Mouse (Mus musculus) CH12.LX (cell line): ENCODE results near the gene Gkn2. TPM values are rescaled to one million over a fixed set of nuclear protein-coding genes. Genes with fewer than 3 reads are reported as not detected.

Experiments
- DNase-seq: peaks from one replicate; pipeline ENCODE4 v3.0.0-alpha.2; 2013; ENCODE audit errors: extremely low read depth
- H3K27ac ChIP-seq: 2 replicates; pipeline ENCODE4 v1.5.1; 2012; ENCODE audit warnings: low read depth, mild to moderate bottlenecking, control low read depth, moderate library complexity; ENCODE audit not compliant: insufficient read depth
- H3K27me3 ChIP-seq: replicated peaks from 2 replicates; pipeline ENCODE3; 2012; ENCODE audit warnings: inconsistent platforms
- H3K36me3 ChIP-seq, 2 experiments: replicated peaks in 1 of 2; 2 replicates each; pipeline versions ENCODE3 to v1.6.1; 2012; ENCODE audit warnings: inconsistent platforms in 1 of 2, low read length in 1 of 2, mild to moderate bottlenecking in 1 of 2, mixed read lengths in 1 of 2, moderate library complexity in 1 of 2; ENCODE audit not compliant: control insufficient read depth in 1 of 2, insufficient read depth in 1 of 2
- H3K4me1 ChIP-seq, 2 experiments: 2 replicates each; pipeline ENCODE4 v1.6.1; 2012; ENCODE audit warnings: inconsistent platforms in 1 of 2, moderate library complexity in 1 of 2; ENCODE audit not compliant: insufficient read depth in 2 of 2, control insufficient read depth in 1 of 2
- H3K4me2 ChIP-seq: 2 replicates; pipeline ENCODE4 v1.6.1; 2012; ENCODE audit warnings: low read depth, mild to moderate bottlenecking, control low read depth; ENCODE audit not compliant: poor library complexity, insufficient read depth, severe bottlenecking
- H3K4me3 ChIP-seq, 3 experiments: fragments of 150-350 bp in 1 of 3; sonication (generic) in 1 of 3; replicated peaks in 1 of 3; 2 replicates each; pipeline versions ENCODE3 to v1.5.1; 2011 to 2012; ENCODE audit warnings: low read depth in 2 of 3, low read length in 2 of 3, mild to moderate bottlenecking in 2 of 3, moderate library complexity in 2 of 3, control low read depth in 1 of 3, improper control_type of control experiment in 1 of 3, inconsistent platforms in 1 of 3, mixed read lengths in 1 of 3; ENCODE audit not compliant: poor library complexity in 1 of 3
- H3K79me2 ChIP-seq: replicated peaks from 2 replicates; pipeline ENCODE4 v1.6.1; 2012; ENCODE audit warnings: mild to moderate bottlenecking, moderate library complexity; ENCODE audit not compliant: control insufficient read depth, poor library complexity, insufficient read depth, severe bottlenecking; ENCODE audit errors: extremely low read depth
- H3K9ac ChIP-seq: 2 replicates; pipeline ENCODE4 v1.6.1; 2012; ENCODE audit warnings: low read depth, mild to moderate bottlenecking, control low read depth, moderate library complexity; ENCODE audit not compliant: insufficient read depth
- H3K9me3 ChIP-seq: replicated peaks from 2 replicates; pipeline ENCODE3; 2012; ENCODE audit warnings: low read length, inconsistent platforms, mixed read lengths
- BHLHE40 ChIP-seq: IDR thresholded peaks from 2 replicates; pipeline ENCODE4 v1.6.1; 2011; ENCODE audit warnings: mild to moderate bottlenecking, low read depth, low read length, improper control_type of control experiment
- CHD1 ChIP-seq: IDR thresholded peaks from 2 replicates; pipeline ENCODE4 v1.6.1; 2012; ENCODE audit warnings: low read depth, low read length, improper control_type of control experiment, inconsistent platforms
- CHD2 ChIP-seq: IDR thresholded peaks from 2 replicates; pipeline ENCODE4 v1.6.1; 2011; ENCODE audit warnings: low read length, improper control_type of control experiment
- CTCF ChIP-seq, 2 experiments: IDR thresholded peaks in 1 of 2; conservative IDR thresholded peaks in 1 of 2; 2 replicates each; pipeline ENCODE4 v1.5.1; 2011 to 2012; ENCODE audit warnings: low read depth in 2 of 2, low read length in 2 of 2, improper control_type of control experiment in 1 of 2, inconsistent platforms in 1 of 2, mild to moderate bottlenecking in 1 of 2, moderate library complexity in 1 of 2
- E2F4 ChIP-seq: IDR thresholded peaks from 2 replicates; pipeline ENCODE4 v1.6.1; 2011; ENCODE audit warnings: low read depth, low read length, improper control_type of control experiment; ENCODE audit not compliant: insufficient replicate concordance
- ELF1 ChIP-seq: IDR thresholded peaks from 2 replicates; pipeline ENCODE4 v1.6.1; 2014; ENCODE audit warnings: low read depth, mild to moderate bottlenecking, inconsistent platforms, low read length, improper control_type of control experiment
- EP300 ChIP-seq: IDR thresholded peaks from 2 replicates; pipeline ENCODE4 v1.6.1; 2011; ENCODE audit warnings: low read length, improper control_type of control experiment
- ETS1 ChIP-seq: conservative IDR thresholded peaks from 2 replicates; pipeline ENCODE4 v1.6.1; 2012; ENCODE audit warnings: low read depth, mild to moderate bottlenecking, inconsistent platforms, low read length, improper control_type of control experiment, moderate library complexity
- GABPA ChIP-seq: IDR thresholded peaks from 2 replicates; pipeline ENCODE4 v1.6.1; 2012; ENCODE audit warnings: low read depth, low read length, improper control_type of control experiment, inconsistent platforms; ENCODE audit not compliant: insufficient replicate concordance
- HCFC1 ChIP-seq: IDR thresholded peaks from 2 replicates; pipeline ENCODE4 v1.6.1; 2012; ENCODE audit warnings: low read depth, mild to moderate bottlenecking, inconsistent platforms, low read length, improper control_type of control experiment
- IRF4 ChIP-seq: IDR thresholded peaks from 2 replicates; pipeline ENCODE4 v1.6.1; 2014; ENCODE audit warnings: low read depth, mild to moderate bottlenecking, inconsistent platforms, low read length, improper control_type of control experiment
- JUN ChIP-seq: IDR thresholded peaks from 2 replicates; pipeline ENCODE4 v1.6.1; 2011; ENCODE audit warnings: low read depth, mild to moderate bottlenecking, low read length, improper control_type of control experiment, moderate library complexity; ENCODE audit not compliant: insufficient read depth
- JUND ChIP-seq: conservative IDR thresholded peaks from 2 replicates; pipeline ENCODE4 v1.6.1; 2011; ENCODE audit warnings: low read depth, low read length, improper control_type of control experiment
- KAT2A ChIP-seq: IDR thresholded peaks from 2 replicates; pipeline ENCODE4 v1.6.1; 2012; ENCODE audit warnings: low read length, improper control_type of control experiment, inconsistent platforms; ENCODE audit not compliant: insufficient replicate concordance
- MAFK ChIP-seq: IDR thresholded peaks from 2 replicates; pipeline ENCODE4 v1.6.1; 2011; ENCODE audit warnings: low read length, improper control_type of control experiment; ENCODE audit not compliant: insufficient replicate concordance
- MAX ChIP-seq: IDR thresholded peaks from 2 replicates; pipeline ENCODE4 v1.6.1; 2011; ENCODE audit warnings: low read length, improper control_type of control experiment
- MAZ ChIP-seq: IDR thresholded peaks from 2 replicates; pipeline ENCODE4 v1.6.1; 2012; ENCODE audit warnings: low read depth, mild to moderate bottlenecking, inconsistent platforms, low read length, improper control_type of control experiment, moderate library complexity
- MEF2A ChIP-seq: IDR thresholded peaks from 2 replicates; pipeline ENCODE4 v1.6.1; 2014; ENCODE audit warnings: low read depth, mild to moderate bottlenecking, inconsistent platforms, low read length, improper control_type of control experiment, borderline replicate concordance
- MXI1 ChIP-seq: IDR thresholded peaks from 2 replicates; pipeline ENCODE4 v1.6.1; 2011; ENCODE audit warnings: mild to moderate bottlenecking, low read depth, low read length, improper control_type of control experiment
- MYC ChIP-seq: IDR thresholded peaks from 2 replicates; pipeline ENCODE4 v1.6.1; 2011; ENCODE audit warnings: low read depth, mild to moderate bottlenecking, improper control_type of control experiment, low read length
- NELFE ChIP-seq: IDR thresholded peaks from 2 replicates; pipeline ENCODE4 v1.6.1; 2011; ENCODE audit warnings: low read depth, low read length, improper control_type of control experiment
- NRF1 ChIP-seq: IDR thresholded peaks from 2 replicates; pipeline ENCODE4 v1.6.1; 2014; ENCODE audit warnings: low read depth, mild to moderate bottlenecking, inconsistent platforms, low read length, improper control_type of control experiment, moderate library complexity
- PAX5 ChIP-seq: IDR thresholded peaks from 2 replicates; pipeline ENCODE4 v1.6.1; 2012; ENCODE audit warnings: low read length, inconsistent platforms, mixed read lengths
- POLR2A ChIP-seq: IDR thresholded peaks from 2 replicates; pipeline ENCODE4 v1.6.1; 2011; ENCODE audit warnings: low read depth, mild to moderate bottlenecking, improper control_type of control experiment, low read length
- POLR2AphosphoS2 ChIP-seq: IDR thresholded peaks from 2 replicates; pipeline ENCODE4 v1.6.1; 2011; ENCODE audit warnings: low read depth, low read length, improper control_type of control experiment
- RAD21 ChIP-seq: IDR thresholded peaks from 2 replicates; pipeline ENCODE4 v1.6.1; 2011; ENCODE audit warnings: low read depth, mild to moderate bottlenecking, low read length, improper control_type of control experiment, moderate library complexity
- RCOR1 ChIP-seq: conservative IDR thresholded peaks from 2 replicates; pipeline ENCODE4 v1.6.1; 2012; ENCODE audit warnings: low read depth, mild to moderate bottlenecking, inconsistent platforms, low read length, improper control_type of control experiment
- SIN3A ChIP-seq: IDR thresholded peaks from 2 replicates; pipeline ENCODE4 v1.6.1; 2012; ENCODE audit warnings: low read length, improper control_type of control experiment, inconsistent platforms
- SMC3 ChIP-seq: IDR thresholded peaks from 2 replicates; pipeline ENCODE4 v1.6.1; 2011; ENCODE audit warnings: low read depth, low read length, improper control_type of control experiment
- TBP ChIP-seq: conservative IDR thresholded peaks from 2 replicates; pipeline ENCODE4 v1.6.1; 2011; ENCODE audit warnings: low read depth, low read length, improper control_type of control experiment
- TCF12 ChIP-seq: IDR thresholded peaks from 2 replicates; pipeline ENCODE4 v1.6.1; 2014; ENCODE audit warnings: low read depth, mild to moderate bottlenecking, inconsistent platforms, low read length, improper control_type of control experiment
- UBTF ChIP-seq: IDR thresholded peaks from 2 replicates; pipeline ENCODE4 v1.6.1; 2012; ENCODE audit warnings: low read depth, mild to moderate bottlenecking, inconsistent platforms, low read length, improper control_type of control experiment, moderate library complexity
- USF1 ChIP-seq: IDR thresholded peaks from 2 replicates; pipeline ENCODE4 v1.6.1; 2014; ENCODE audit warnings: low read depth, mild to moderate bottlenecking, inconsistent platforms, low read length, improper control_type of control experiment
- USF2 ChIP-seq: conservative IDR thresholded peaks from 2 replicates; pipeline ENCODE4 v1.6.1; 2011; ENCODE audit warnings: low read depth, low read length, improper control_type of control experiment
- ZC3H11A ChIP-seq: IDR thresholded peaks from 2 replicates; pipeline ENCODE4 v1.6.1; 2012; ENCODE audit warnings: low read depth, mild to moderate bottlenecking, inconsistent platforms, low read length, improper control_type of control experiment
- ZKSCAN1 ChIP-seq: IDR thresholded peaks from 2 replicates; pipeline ENCODE4 v1.6.1; 2012; ENCODE audit warnings: low read depth, inconsistent platforms, low read length, improper control_type of control experiment, borderline replicate concordance
- ZMIZ1 ChIP-seq: IDR thresholded peaks from 2 replicates; pipeline ENCODE4 v1.6.1; 2012; ENCODE audit warnings: low read depth, mild to moderate bottlenecking, inconsistent platforms, low read length, improper control_type of control experiment
- ZNF384 ChIP-seq: IDR thresholded peaks from 2 replicates; pipeline ENCODE4 v1.6.1; 2012; ENCODE audit warnings: low read depth, low read length, improper control_type of control experiment, inconsistent platforms
- dilution Hi-C: fragments of 300-500 bp; cut with MboI; formaldehyde crosslinking; loops from 2 replicates; pipeline ENCODE4 v1.14.3; 2020; ENCODE audit warnings: low sequenced_read_pairs; ENCODE audit not compliant: extremely low pct_unique_long_range_greater_than_20kb, extremely low pct_ligation_motif_present
- in situ Hi-C: fragments of 300-500 bp; cut with MboI; formaldehyde crosslinking; loops from 3 replicates; pipeline ENCODE4 v1.14.3; 2019; ENCODE audit warnings: low sequenced_read_pairs, low pct_ligation_motif_present, low pct_unique_long_range_greater_than_20kb, mixed read lengths
- polyA plus RNA-seq: library from polyadenylated mRNA; unstranded; fragments of >175 nt; gene quantifications from 2 replicates; pipeline ENCODE4 v1.2.1, GENCODE M21; 2012; ENCODE audit warnings: low read depth; ENCODE audit not compliant: insufficient read length
- total RNA-seq, 2 experiments: library from RNA; depleted of rRNA; stranded (reverse); fragments of 300-350 nt in 1 of 2; fragments of >200 nt in 1 of 2; gene quantifications; 2 replicates each; pipeline ENCODE4 v1.2.3; 2012 to 2014

The Gkn2 gene
- total and polyA plus RNA-seq, 3 experiments = not detected

- in situ Hi-C loops = loop anchor here (5.0 kb wide), 2 partner anchors 53 to 273 kb away; partner anchors contain the start of gene Aplf
- Histone ChIP-seq H3K9me3 (peaks cover 2% of the 10 kb centered on the region), H3K27me3 (no peaks in the 10 kb centered on the region), H3K4me1 (peaks cover 19 to 52% of the 10 kb centered on the region in 2 experiments), H3K4me2 (peak overlapping the region; percentile 55), H3K36me3 (no peaks in the 10 kb centered on the region), H3K27ac (no peak overlapping the region; the same call in 1 of the 2 replicates), H3K79me2 (no peaks in the 10 kb centered on the region), H3K4me3 (no peak overlapping the region), H3K9ac (no peak overlapping the region)
- DNase-seq = peak; percentile 82
- no peak for TF ChIP-seq IRF4
- TF ChIP-seq POLR2A = no peak
- TF ChIP-seq MYC = no peak
- no peak for TF ChIP-seq ZMIZ1
- no peak for TF ChIP-seq MAFK
- TF ChIP-seq MAX = no peak
- TF ChIP-seq ZKSCAN1 = no peak
- TF ChIP-seq SMC3 = peak; percentile 98
- TF ChIP-seq EP300 = no peak
- TF ChIP-seq NELFE = no peak; the same call in 1 of the 2 replicates
- no peak for TF ChIP-seq JUN
- no peak for TF ChIP-seq POLR2AphosphoS2
- TF ChIP-seq TBP = no peak
- TF ChIP-seq RCOR1 = no peak
- TF ChIP-seq PAX5 = no peak
- TF ChIP-seq UBTF = no peak
- TF ChIP-seq ELF1 = no peak
- no peak for TF ChIP-seq CHD1
- TF ChIP-seq KAT2A = no peak
- peak; percentile 95 to 96 for TF ChIP-seq CTCF (conservative IDR thresholded peaks at IDR 0.05 in 1 of 2, IDR thresholded peaks at IDR 0.05 in 1 of 2; ENCODE audit: low read depth in 2 of 2, low read length in 2 of 2)
- no peak for TF ChIP-seq HCFC1
- TF ChIP-seq USF1 = no peak
- no peak for TF ChIP-seq ETS1
- no peak for TF ChIP-seq E2F4
- no peak for TF ChIP-seq MXI1
- TF ChIP-seq USF2 = no peak
- TF ChIP-seq TCF12 = no peak
- TF ChIP-seq JUND = no peak
- peak; percentile 76 for TF ChIP-seq RAD21
- TF ChIP-seq MAZ = no peak
- TF ChIP-seq ZC3H11A = peak; percentile 69
- no peak for TF ChIP-seq BHLHE40
- TF ChIP-seq NRF1 = no peak
- no peak for TF ChIP-seq GABPA
- TF ChIP-seq SIN3A = no peak
- peak; percentile 48 for TF ChIP-seq ZNF384
- TF ChIP-seq MEF2A = no peak
- TF ChIP-seq CHD2 = no peak
- dilution Hi-C loops = no loop called here
Observed at GRCm38 (mm10) chr6:87399137-87399536, 26.0 kb downstream of the Gkn2 start.
